Mouse (Mus musculus): ENCODE data around the gene Antxr1.

Antxr1 gene

DNA sequence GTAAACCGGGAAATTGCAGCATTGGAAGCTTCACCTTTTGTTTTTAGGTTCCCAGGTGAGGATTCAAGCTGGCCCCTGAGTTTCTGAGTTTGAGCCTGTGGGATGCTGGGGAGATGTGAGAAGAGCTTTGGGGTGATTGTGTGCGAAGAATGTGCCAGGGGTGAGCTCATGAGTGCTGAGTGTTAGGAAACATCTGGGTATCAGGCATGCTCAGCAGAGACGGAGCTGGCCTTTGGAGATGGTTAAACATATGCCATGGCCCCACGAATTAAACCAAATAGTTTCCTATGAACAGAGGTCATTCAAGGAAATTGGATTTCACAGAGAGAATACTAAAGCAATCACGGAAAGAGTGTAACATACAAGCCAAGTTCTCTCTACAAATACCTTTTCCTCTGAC lies 193.4 kb downstream of the Antxr1 start:
- DNase-seq (ENCODE audit: low spot score in 2 of 2) = no peak

DNA sequence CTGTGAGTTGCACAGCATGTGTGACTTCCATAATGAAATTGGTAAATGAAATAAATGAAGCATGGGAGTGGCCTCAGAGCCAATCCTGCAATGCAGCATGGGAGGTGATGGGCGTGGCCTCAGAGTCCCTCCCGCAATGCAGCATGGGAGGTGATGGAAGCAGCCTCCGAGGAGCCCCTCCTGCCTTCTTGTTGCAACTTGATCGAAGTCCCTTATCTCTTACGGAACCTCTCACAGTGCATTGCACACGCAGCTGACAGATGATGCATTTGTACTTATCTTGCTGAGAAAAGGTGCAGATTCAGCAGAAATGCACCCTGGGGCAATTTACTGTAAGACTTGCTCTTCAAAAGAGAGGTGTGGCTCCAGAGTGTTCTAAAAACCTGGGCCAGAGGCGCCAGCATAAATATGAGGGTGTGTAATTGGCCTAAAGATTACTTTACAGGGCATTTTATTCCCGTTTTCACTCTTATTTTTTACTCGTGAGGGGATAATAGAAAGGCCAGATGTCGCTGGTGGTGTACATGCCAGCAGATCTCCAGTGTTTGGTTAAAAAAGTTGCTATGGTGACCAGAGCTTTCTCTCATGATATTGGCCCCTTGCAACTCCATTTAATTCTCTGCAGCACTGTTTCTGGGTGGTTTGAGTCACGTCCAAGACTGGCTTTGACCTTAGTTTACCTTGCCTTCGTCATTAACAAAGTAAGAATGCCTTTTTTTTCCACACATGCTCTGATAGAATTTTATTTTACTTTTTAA lies 195.6 kb downstream of the Antxr1 start:
- DNase-seq (ENCODE audit: low spot score in 2 of 2) = no peak

DNA sequence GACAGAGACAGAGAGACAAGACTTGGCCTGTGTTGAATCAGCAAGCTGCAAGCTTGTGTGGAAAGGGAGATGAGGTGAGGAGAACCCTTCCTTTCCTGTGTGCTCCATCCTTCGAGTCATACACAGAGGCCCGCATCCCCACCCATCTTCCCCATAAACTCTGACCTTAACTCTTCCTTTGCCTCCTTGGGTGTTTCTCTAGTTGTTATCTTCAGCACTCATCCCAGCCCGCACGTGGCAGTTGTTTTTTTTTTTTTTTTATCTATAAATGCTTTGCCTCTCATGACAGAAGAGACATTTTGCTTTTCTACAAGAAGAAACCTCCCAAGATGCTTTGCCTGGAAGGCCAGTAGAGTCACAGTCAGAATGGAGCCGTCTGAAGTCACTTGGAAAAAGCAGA lies 197.1 kb downstream of the Antxr1 start:
- DNase-seq (ENCODE audit: low spot score in 2 of 2) = no peak

DNA sequence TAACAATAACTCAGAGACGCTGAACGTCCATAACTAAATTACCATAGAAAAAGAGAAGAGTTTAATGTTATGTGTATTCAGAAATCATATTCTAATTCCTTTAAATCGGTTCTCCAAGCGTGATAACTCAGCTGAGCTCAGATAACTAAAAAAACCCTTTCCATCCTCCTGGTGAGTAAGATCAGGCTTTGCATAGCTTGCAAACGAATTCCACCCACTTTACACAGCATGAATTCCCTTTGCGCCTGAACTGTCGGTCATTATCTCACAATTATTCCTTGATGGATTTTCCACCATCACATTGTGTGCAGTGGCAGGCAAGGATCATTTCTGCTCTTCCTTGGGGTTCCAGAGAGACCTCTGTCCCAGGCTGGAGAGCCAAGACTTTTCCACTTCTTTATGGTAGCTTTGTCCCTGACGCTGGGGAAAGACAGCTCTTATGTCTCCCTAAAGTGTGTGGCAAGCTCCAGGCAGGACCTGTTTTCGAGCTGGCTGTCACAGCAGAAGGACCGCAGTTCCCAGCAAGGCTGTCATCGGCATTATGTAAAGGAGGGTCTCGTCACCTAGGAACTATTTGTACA lies 201.6 kb downstream of the Antxr1 start:
- DNase-seq (ENCODE audit: low spot score in 2 of 2) = no peak

DNA sequence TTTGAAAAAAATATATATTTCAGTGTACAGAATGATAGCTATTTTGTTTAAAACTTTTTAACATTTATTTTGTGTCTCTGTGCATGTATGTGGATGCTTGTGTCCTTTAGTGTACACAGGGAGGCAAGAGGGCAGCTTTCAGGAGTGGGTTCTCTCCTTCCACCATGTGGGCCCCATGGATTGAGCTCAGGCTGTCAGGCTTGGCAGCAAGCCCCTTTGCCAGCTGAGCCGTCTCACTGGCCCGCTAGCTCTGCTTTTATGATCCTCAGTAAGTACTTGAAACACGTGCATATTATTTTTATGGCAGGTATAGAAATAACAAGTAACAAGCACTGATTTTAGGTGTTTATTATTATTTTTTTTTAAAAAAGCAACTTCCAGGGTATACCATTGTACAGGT lies 202.1 kb downstream of the Antxr1 start:
- no peak for DNase-seq (ENCODE audit: low spot score in 2 of 2)

DNA sequence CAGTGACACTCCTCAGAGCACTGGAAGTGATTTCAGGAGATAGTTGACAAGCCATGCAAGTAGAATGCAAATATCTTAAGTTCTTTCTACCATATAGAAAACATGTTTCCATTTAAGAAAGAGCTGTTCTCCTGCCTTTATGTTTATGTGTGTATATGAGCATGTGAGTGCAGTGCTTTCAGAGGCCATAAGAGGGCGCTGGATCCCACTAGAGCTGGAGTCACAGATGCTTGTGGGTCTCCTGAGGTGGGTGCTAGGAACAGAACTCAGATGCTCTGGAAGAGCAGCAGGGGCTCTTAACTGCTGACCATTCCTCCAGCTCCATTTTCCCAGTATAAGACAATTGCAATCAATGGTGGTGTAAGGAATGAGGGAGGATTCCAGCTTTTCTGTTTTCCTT lies 204.5 kb downstream of the Antxr1 start:
- no peak for DNase-seq (ENCODE audit: low spot score in 2 of 2)

DNA sequence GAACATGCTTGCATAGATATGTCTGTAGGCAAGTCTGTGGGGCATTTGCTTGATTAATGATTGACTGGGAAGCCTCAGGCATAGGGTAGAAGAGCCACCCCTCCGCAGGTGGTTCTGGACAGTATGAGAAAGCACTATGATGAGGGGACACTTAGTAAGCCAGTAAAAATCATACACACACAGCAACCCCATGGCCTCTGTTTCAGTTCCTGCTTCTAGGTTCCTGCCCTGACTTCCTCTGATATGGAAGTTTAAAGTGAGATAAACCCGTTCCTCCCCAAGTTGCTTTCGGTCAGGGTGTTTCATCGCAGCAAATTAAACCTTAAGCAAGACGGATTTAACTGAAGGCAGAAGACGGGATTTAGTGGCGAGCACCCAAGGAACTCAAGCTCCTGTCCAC lies 205.0 kb downstream of the Antxr1 start:
- DNase-seq (ENCODE audit: low spot score in 2 of 2) = no peak

DNA sequence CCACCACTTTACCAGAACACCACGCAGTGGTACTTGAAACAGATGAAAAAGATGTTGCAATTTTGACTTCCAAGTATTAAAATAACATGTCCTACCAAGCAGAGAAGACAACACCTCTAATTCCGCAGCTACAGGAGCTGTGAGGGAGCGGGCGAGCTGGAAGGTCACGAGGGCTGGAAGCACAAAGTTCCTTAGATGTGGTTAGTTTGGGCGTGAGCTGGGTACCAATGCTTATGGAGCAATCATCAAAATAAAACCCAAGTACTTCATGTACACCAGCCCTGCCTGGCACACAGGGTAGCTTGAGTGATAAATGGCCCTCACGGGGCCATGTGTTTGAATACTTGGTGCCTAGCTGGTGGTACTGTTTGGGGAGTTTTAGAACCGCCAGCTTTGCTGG lies 205.8 kb downstream of the Antxr1 start:
- DNase-seq (ENCODE audit: low spot score in 2 of 2) = no peak

DNA sequence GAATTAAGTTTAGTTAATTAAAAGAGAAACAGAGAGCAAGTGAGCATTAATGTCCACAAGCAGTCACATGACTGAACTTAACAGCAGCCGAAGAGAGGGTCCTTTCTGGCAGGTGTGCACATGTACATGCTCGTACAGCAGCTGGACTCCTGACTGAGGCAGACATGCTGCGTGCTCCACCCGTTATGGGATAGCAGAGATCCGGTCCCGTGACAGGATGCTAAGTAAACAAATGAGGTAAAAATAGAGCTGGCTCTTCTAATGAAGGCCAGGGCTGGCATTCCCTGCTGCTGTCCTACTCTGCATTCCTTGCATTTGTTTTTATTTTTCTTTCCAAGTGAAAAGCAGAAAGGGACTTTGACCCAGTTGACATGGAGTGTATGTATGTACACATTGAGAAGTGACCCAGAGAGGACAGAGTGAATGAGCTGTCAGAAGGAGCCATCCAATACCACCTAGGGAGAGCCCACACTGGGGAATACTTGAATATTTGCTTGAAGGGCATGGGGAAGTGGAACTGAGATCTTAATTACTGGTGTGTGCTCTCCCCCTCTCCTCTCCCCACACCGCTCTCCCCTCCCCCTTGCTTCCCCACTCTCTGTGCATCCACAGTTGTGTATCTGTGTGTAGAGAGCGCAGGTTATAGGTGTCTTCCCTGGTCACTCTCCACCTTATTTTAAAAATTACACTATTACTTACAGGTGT lies 208.4 kb downstream of the Antxr1 start:
- DNase-seq (ENCODE audit: low spot score in 2 of 2) = no peak

DNA sequence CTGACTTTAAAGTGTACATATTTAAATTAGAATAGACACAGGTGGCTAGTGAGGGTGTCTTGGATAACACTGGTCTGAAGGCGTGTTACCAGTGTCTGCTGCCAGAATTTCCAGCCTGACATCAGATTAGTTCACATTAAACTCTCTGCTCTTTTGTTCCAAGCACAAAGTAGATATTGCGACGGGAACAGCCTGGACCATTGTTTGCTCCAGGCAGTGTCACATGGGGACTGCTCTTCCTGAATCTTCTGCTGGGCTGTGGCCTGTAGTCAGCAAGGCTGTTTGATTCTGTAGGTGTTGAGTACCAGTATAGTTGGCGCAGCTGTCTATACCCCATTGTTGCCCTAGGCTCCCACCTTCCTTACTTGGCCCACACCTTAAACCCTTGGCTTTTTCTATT lies 211.6 kb downstream of the Antxr1 start:
- DNase-seq (ENCODE audit: low spot score in 2 of 2) = no peak

DNA sequence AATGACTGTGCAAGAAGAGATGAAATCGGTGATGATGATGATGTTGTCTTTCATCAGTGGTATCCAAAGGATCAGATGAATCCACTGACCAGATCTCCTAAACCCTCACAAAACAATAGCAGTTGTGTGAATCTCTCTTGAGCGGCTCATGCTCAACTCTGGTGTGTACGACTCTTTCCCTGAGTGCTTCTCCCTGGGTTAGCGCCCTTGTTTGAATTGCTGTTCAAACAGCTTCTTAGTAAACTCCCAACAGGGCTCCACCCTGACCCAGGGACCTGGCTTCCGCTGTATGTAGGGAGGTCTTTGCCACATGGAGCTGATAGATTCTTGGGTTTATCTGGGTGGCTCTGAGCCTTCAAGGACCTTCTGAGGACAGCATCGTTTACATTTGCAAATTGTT lies 212.2 kb downstream of the Antxr1 start:
- DNase-seq (ENCODE audit: low spot score in 2 of 2) = no peak

DNA sequence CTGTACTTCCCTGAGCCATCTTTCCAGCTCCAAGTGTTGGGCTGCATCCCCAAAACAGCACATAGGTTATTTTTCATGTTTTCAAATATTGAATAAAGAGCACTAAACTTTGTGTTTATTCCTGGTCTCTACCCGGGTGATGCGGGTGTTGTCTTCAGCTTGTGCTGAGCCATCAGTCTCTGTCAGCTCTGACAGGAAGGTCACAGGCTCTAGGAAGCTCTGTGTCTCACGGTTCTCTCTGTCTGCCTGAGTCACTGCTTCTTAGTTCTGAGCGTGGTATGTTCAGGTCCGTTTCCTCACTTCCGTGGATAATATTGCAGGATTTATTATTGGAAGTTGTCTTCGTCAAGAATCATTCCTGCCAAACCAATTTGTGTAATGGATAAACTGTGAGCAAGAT lies 213.7 kb downstream of the Antxr1 start:
- DNase-seq (ENCODE audit: low spot score in 2 of 2) = no peak

DNA sequence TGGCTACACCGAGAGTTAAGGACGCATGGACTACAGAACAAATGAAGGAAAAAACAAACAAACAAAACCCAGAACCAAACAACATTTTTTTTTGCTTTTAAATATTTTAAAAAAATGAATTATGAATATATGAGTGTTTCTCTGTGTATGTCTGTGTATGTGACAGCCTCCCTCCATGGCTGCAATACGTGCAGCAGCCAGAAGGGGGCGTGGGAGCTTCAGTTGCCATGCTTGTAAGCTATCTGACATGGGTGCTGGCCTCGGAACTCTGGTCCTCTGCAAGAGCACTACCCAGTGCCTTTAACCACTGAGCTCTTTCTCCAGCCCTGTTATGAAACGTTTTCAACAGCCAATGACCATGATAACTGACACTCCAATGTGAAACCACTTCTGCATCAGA lies 215.0 kb downstream of the Antxr1 start:
- DNase-seq (ENCODE audit: low spot score in 2 of 2) = no peak

DNA sequence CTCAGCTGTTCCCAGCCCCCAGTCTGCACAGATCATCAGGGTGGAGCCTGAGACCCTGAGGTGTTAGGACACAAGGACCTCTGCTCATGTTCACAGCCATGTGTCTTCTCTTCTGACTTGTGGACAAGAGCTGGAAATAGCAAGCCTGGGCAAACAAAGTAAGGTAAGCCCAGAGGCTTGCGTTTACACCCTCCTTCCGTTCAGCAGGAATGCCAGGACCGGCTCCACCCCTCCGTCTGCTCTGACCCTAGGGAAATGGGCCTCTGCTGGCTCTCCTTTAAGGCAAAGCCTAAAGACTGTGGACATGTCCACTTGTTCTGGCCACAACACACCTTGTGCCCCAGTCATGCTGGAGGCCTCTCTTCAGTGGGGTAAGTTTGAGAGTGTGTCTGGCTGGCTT lies 215.6 kb downstream of the Antxr1 start:
- DNase-seq (ENCODE audit: low spot score in 2 of 2) = no peak

DNA sequence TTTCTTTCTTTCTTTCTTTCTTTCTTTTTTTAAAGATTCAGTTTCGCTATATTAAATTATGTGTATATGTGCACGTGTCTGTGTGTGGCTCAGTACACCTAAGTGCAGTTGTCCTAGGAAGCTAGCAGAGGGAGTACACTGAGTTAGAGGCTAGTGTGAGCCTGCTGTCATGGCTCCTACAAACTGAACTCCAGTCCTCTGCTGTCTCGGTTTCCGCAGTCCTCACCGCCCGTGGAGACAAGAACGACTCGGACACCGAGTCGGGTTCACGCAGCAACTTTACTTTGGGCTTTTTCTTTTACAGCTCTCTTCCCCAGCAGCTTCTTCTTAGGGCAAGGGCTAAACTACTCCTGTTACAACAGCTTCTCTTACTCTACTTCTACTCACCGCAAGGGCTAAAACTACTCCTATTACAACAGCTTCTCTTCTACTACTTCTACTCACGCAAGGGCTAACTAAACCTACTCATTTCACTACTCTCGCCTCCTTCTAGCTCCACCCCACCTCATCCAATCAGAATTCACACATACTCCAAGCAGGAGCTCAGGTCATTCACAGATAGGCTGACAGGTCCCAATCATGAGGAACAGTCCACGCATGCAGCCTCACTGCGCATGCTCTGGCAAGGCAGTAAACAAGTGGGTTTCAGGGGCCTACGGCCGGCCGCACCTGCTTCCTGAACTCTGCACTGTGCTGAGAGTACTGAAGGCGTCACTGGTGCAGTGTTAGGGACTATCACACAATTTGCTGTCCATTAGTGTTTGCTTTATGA lies 216.4 kb downstream of the Antxr1 start:
- no peak for DNase-seq (ENCODE audit: low spot score in 2 of 2)

DNA sequence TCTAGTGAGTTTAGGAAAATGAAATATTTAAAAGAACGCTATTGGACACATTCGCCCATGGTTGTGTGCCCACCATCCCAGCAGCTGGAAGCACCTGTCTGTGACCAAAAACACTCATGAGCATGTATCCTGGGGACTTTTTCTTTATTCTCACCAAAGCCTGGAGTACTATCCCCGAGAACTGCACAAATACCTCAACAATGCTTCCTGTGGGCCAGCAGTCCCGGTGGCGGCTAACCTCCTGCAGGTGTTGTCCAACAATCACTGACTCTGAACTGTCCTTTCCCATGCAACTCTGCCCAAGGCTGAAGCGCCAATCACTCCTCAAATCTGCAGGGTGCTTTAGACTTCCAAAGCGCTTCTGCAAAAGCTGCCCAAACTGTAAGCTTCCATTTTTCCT lies 219.0 kb downstream of the Antxr1 start:
- no peak for DNase-seq (ENCODE audit: low spot score in 2 of 2)

DNA sequence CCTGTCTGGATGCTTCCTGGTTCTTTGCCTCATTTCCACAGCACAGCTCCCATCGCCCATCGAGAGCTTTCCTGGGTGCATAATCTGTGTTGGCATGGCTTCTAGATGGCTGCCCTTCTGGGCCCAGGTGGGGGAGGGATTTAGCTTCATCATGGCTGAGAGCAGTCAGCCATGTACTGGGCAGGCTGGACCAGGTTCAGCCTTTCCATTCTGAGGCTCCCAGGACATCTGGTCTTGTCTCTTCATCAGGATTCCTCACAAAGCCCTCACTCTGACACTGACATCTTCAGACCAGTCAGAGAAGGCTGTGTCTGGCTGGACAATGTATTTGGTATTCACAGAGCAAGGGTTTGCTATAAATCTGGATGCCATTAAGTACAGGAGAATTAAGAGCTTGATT lies 219.6 kb downstream of the Antxr1 start:
- DNase-seq (ENCODE audit: low spot score in 2 of 2) = no peak

DNA sequence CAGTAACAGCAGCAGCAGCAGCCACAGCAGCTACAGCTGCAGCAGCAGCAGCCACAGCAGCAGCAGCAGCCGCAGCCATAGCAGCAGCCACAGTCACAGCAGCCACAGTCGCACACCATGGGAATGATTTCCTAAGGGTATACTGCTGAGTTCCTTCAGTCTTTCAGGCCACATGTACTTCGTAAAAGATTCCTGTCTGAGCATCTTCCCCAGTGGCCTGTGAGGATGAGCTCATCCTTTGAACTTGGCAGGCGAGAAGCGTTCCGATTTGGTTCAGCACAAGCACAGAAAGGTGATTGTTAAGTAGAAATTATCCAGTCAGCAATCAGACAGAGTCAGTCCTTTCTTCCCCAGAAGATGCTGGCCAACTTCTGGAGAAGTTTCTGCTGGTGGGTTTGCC lies 223.5 kb downstream of the Antxr1 start:
- DNase-seq (ENCODE audit: low spot score in 2 of 2) = no peak

DNA sequence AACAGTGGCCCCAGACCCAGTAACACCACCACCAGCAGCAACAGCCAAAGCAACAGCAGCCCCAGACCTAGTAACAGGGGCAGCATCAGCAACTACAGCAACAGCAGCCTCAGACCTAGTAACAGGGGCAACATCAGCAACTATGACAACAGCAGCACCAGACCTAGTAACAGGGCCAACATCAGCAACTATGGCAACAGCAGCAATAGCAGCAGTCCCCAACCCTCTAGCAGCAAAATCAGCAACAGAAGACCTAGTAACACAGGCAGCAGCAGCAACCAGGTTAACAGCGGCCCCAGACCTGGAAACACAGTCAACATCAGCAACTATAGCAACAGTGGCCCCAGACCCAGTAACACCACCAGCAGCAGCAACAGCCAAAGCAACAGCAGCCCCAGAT lies 224.1 kb downstream of the Antxr1 start:
- DNase-seq (ENCODE audit: low spot score in 2 of 2) = no peak

DNA sequence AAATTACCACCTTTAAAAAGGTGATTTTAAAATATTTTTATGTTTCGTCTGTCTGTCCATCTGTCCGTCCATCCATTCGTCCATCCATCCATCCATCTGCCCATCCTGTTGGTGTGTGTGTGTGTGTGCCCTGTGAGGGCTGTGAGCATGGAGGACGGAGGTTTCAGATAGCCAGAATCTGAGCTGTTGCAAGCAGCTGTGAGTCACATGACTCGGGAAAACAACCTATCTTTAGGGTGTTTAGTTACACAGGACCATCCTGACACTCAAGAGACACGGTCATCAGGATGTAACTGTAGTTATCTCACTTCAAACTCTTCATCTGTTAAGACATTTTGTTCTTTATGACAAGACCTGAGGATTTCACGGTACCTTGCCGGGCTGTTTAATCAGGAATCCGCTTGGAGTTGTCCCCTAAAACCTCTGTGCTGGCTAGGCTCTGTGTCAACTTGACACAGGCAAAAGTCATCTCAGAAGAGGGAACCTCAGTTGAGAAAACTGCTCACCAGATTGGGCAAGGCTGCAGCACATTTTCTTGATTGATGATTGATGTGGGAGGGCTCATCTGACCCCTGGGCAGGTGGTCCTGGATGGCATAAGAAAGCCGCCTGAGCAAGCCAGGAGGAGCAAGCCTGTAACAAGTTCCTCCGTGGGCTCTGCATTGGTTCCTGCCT lies 231.4 kb downstream of the Antxr1 start, which contains the start of gene D6Ertd527e:
TSS of gene D6Ertd527e (plus strand) at position 624 of the 674 bp plus-strand sequence.
- no peak for DNase-seq (ENCODE audit: low spot score in 2 of 2)

DNA sequence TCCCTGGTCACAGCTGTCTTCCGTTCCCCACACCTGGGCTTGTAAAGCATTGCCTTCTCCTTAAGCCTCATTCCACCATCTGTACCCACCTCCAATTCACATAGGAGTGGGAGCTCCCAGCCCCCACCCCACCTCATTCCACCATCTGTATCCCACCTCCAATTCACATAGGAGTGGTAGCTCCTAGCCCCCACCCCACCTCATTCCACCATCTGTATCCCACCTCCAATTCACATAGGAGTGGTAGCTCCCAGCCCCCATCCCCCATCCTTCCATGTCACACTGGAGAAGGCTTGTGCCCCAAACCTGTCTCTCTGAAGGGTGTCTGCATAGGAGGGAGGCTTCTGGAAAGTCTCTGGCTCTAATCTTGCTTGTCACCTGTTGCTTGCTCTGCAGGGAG lies 232.3 kb downstream of the Antxr1 start:
- no peak for DNase-seq (ENCODE audit: low spot score in 2 of 2)

DNA sequence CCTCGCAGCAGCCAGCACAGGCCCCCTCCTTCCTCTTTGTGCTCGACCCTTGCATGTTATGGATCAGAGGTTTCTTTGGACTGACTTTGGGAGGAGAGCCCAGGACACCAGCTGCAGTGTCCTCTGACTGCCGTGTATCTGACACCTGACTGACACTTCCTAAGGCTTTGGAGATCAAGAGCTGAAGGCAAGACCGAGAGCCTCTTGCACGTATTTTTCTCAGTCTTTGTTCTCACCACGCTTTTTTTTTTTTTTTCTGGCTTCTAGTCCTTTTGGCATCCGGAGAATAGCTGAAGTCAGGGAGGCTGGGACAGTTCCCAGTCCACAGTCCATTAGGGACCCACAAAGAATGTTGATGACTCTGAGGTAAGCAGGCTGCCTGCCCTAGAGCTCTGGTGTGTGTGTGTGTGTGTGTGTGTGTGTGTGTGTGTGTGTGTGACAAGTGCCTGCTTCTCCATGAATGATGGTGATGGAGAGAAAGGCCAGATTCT lies 233.2 kb downstream of the Antxr1 start:
- DNase-seq (ENCODE audit: low spot score in 2 of 2) = no peak
